15 mouse cellular contexts compared by ENCODE assay signal in genomic region chr3:54420983-54421382, GRCm38 (mm10).
A peak's percentile ranks its signal among the peaks of the same experiment; 100 is the strongest.
DNase-seq lines count a peak whose midpoint lies in the region; ATAC-seq and TF ChIP-seq lines count a peak whose summit lies in the region.
"Had no signal": no experiment of that assay in that cellular context is flagged by ENCODE, and none has a peak within 500 bp of the region (broad histone marks: within the 10 kb centered on the region; RNA-seq: fewer than 3 reads in every experiment).

No protein-coding gene starts in this region.

- no peaks in the 10 kb centered on the region for H3K27me3 ChIP-seq in embryonic facial prominence, embryonic 11.5 days (ENCODE audit: control insufficient read depth, insufficient read depth, low read length)
- no peaks in the 10 kb centered on the region for H3K27me3 ChIP-seq in intestine, postnatal 0 days (replicated peaks; ENCODE audit: control insufficient read depth, insufficient read depth, low read length)
- H3K27me3 ChIP-seq: CH12.LX; heart, embryonic 15.5 days; megakaryocyte, embryonic 14.5 days had no signal

- no peaks in the 10 kb centered on the region for H3K9me3 ChIP-seq in embryonic facial prominence, embryonic 11.5 days (replicated peaks; ENCODE audit: control insufficient read depth, low read length)
- no peaks in the 10 kb centered on the region for H3K9me3 ChIP-seq in intestine, postnatal 0 days (ENCODE audit: control insufficient read depth)
- H3K9me3 ChIP-seq: heart, embryonic 15.5 days had no signal

- no peak overlapping the region for H3K4me3 ChIP-seq in embryonic facial prominence, embryonic 11.5 days (ENCODE audit: low read depth, low read length)
- H3K4me3 ChIP-seq in intestine, postnatal 0 days (ENCODE audit: low read depth, low read length): no peak overlapping the region
- H3K4me3 ChIP-seq in lung, adult 2 months (replicated peaks; ENCODE audit: extremely low read depth, low read depth, low read length): no peak overlapping the region
- H3K4me3 ChIP-seq: heart, embryonic 15.5 days; left cerebral cortex, adult 2 months; megakaryocyte, embryonic 14.5 days; myocyte had no signal

- no peak for TF ChIP-seq CTCF in intestine, postnatal 0 days (IDR thresholded peaks at IDR 0.05; ENCODE audit: low read depth)
- TF ChIP-seq CTCF in lung, adult 2 months (IDR thresholded peaks at IDR 0.05; ENCODE audit: insufficient read depth, low read length): no peak

- TF ChIP-seq POLR2A in lung, adult 2 months (IDR thresholded peaks at IDR 0.05; ENCODE audit: borderline replicate concordance, extremely low read depth, low read depth, low read length): no peak

- DNase-seq in embryo, embryonic 10.5 days (ENCODE audit: low spot score): peak; percentile 56
- DNase-seq in embryonic facial prominence, embryonic 11.5 days (ENCODE audit: low spot score): peak; percentile 79
- peak; percentile 16 to 31 for DNase-seq in kidney, postnatal 4 days
- no peak for DNase-seq in ovary, postnatal 14 days (ENCODE audit: low spot score)
- no peak for DNase-seq in lung, adult 2 months
- DNase-seq in c-Kit-positive CD71-positive TER-119-positive erythroid progenitor cells, embryonic 14.5 days (ENCODE audit: low spot score): no peak
- DNase-seq: adrenal gland, postnatal 25 days; cerebellum, adult 11-12 months; lung, embryonic 14.5 days had no signal

- H3K36me3 ChIP-seq in embryonic facial prominence, embryonic 11.5 days (replicated peaks; ENCODE audit: control insufficient read depth, insufficient read depth, low read depth, low read length): no peaks in the 10 kb centered on the region
- H3K36me3 ChIP-seq in intestine, postnatal 0 days (ENCODE audit: control insufficient read depth, insufficient read depth): no peaks in the 10 kb centered on the region
- H3K36me3 ChIP-seq: heart, embryonic 15.5 days had no signal

- peak; percentile 65; the same call in 1 of the 2 replicates for ATAC-seq in embryonic facial prominence, embryonic 11.5 days (replicated peaks; ENCODE audit: insufficient number of reproducible peaks, low FRiP score, low TSS enrichment, low read depth)
- ATAC-seq in intestine, postnatal 0 days: peak; percentile 96

- peak overlapping the region; percentile 63 for H3K27ac ChIP-seq in embryonic facial prominence, embryonic 11.5 days (replicated peaks; ENCODE audit: low read depth, low read length)
- H3K27ac ChIP-seq in intestine, postnatal 0 days (ENCODE audit: low read depth, low read length): peak overlapping the region; percentile 57
- H3K27ac ChIP-seq: heart, embryonic 15.5 days; left cerebral cortex, adult 2 months had no signal

- no peak overlapping the region for H3K4me2 ChIP-seq in embryonic facial prominence, embryonic 11.5 days (ENCODE audit: low read depth, low read length)
- peak overlapping the region; percentile 54 for H3K4me2 ChIP-seq in intestine, postnatal 0 days (replicated peaks; ENCODE audit: low read depth)
- H3K4me2 ChIP-seq: heart, embryonic 15.5 days; lung, embryonic 14.5 days had no signal

- H3K9ac ChIP-seq in embryonic facial prominence, embryonic 11.5 days (replicated peaks; ENCODE audit: low read length): no peak overlapping the region
- H3K9ac ChIP-seq in intestine, postnatal 0 days (ENCODE audit: low read depth, low read length): no peak overlapping the region
- H3K9ac ChIP-seq: heart, embryonic 15.5 days; lung, embryonic 14.5 days had no signal

- H3K4me1 ChIP-seq in embryonic facial prominence, embryonic 11.5 days (ENCODE audit: control insufficient read depth, insufficient read depth, low read length): no peaks in the 10 kb centered on the region
- H3K4me1 ChIP-seq in intestine, postnatal 0 days (replicated peaks; ENCODE audit: control insufficient read depth, insufficient read depth, low read length): peaks cover 7% of the 10 kb centered on the region
- H3K4me1 ChIP-seq in lung, adult 2 months (ENCODE audit: control insufficient read depth, insufficient read depth, low read length): no peaks in the 10 kb centered on the region
- H3K4me1 ChIP-seq: heart, embryonic 15.5 days; megakaryocyte, embryonic 14.5 days had no signal

- 55% methylated on average over 6 of the region's 6 CpGs for WGBS in embryonic facial prominence, embryonic 11.5 days
- 32% methylated on average over 6 of the region's 6 CpGs for WGBS in intestine, postnatal 0 days
- WGBS in lung, adult 2 months: 83% methylated on average over 6 of the region's 6 CpGs

Comparison
In these comparisons a context has a peak if more than half of its experiments do, and no peak if none do; other contexts are left out.
1. DNase-seq: peak in embryo, embryonic 10.5 days (single experiment), embryonic facial prominence, embryonic 11.5 days (single experiment) and kidney, postnatal 4 days (2 of 2); none in ovary, postnatal 14 days (single experiment), lung, adult 2 months (single experiment) and c-Kit-positive CD71-positive TER-119-positive erythroid progenitor cells, embryonic 14.5 days (single experiment).